Comparison of ENCODE assay signal across 21 mouse cellular contexts in genomic region chr16:7354116-7354515, GRCm38 (mm10).
"Had no signal": no experiment of that assay in that cellular context is flagged by ENCODE, and none has a peak within 500 bp of the region (broad histone marks: within the 10 kb centered on the region; RNA-seq: fewer than 3 reads in every experiment).

No protein-coding gene starts in this region.

- H3K9ac ChIP-seq: limb, embryonic 13.5 days; liver, embryonic 12.5 days; liver, embryonic 15.5 days; lung, embryonic 15.5 days; midbrain, embryonic 13.5 days had no signal

- H3K4me2 ChIP-seq: limb, embryonic 13.5 days; liver, embryonic 12.5 days; liver, embryonic 15.5 days; lung, embryonic 15.5 days; midbrain, embryonic 13.5 days had no signal

- H3K4me3 ChIP-seq: limb, embryonic 10.5 days; limb, embryonic 13.5 days; liver, embryonic 12.5 days; liver, embryonic 15.5 days; lung, embryonic 15.5 days; megakaryocyte, embryonic 14.5 days; midbrain, embryonic 10.5 days; midbrain, embryonic 13.5 days; myocyte had no signal

- DNase-seq: kidney, adult 2 months; kidney, postnatal 10 days; kidney, postnatal 36 days; layer of hippocampus, adult 9-11 months; liver; lung, adult 18-20 months; lung, postnatal 10 days; lung, postnatal 36 days; right cerebral cortex, postnatal 25 days; thymus, adult 18-20 months; thymus, postnatal 36 days had no signal

- H3K4me1 ChIP-seq: liver, embryonic 12.5 days; liver, embryonic 15.5 days; megakaryocyte, embryonic 14.5 days had no signal

- H3K27ac ChIP-seq: limb, embryonic 10.5 days; limb, embryonic 13.5 days; liver, embryonic 12.5 days; liver, embryonic 15.5 days; lung, embryonic 15.5 days; midbrain, embryonic 10.5 days; midbrain, embryonic 13.5 days had no signal

- H3K27me3 ChIP-seq: limb, embryonic 13.5 days; liver, embryonic 12.5 days; liver, embryonic 15.5 days; lung, embryonic 15.5 days; megakaryocyte, embryonic 14.5 days; midbrain, embryonic 13.5 days had no signal

- H3K9me3 ChIP-seq: limb, embryonic 10.5 days; limb, embryonic 13.5 days; liver, embryonic 12.5 days; liver, embryonic 15.5 days; lung, embryonic 15.5 days; midbrain, embryonic 10.5 days; midbrain, embryonic 13.5 days had no signal

- ATAC-seq: liver, embryonic 12.5 days; midbrain, embryonic 13.5 days; midbrain, embryonic 16.5 days had no signal

- H3K36me3 ChIP-seq: limb, embryonic 10.5 days; limb, embryonic 13.5 days; liver, embryonic 12.5 days; liver, embryonic 15.5 days; lung, embryonic 15.5 days; midbrain, embryonic 10.5 days; midbrain, embryonic 13.5 days had no signal
